Mouse (Mus musculus) C2C12 (cell line): Measurements from ENCODE around the gene Lcorl.

Source experiments
- CTCF ChIP-seq: IDR thresholded peaks from one replicate; pipeline ENCODE4 v1.5.1; 2011; ENCODE audit not compliant: control insufficient read depth, insufficient read depth, insufficient read length
- MAX ChIP-seq: IDR thresholded peaks from one replicate; pipeline ENCODE4 v1.6.1; 2011; ENCODE audit warnings: mild to moderate bottlenecking, control low read depth
- MYOG ChIP-seq: IDR thresholded peaks from one replicate; pipeline ENCODE4 v1.6.1; 2011; ENCODE audit not compliant: control insufficient read depth, insufficient read length; ENCODE audit errors: extremely low read depth

- TF ChIP-seq CTCF (no peak), MYOG (no peak), MAX (no peak)
These were observed 206.2 kb downstream of the Lcorl start for GRCm38 (mm10) chr5:45651026-45651703.
